ENCODE assay signal across 8 mouse cellular contexts in genomic region chr12:111412581-111413284, GRCm38 (mm10). TPM values are rescaled to one million over a fixed set of nuclear protein-coding genes. Genes with fewer than 3 reads are reported as not detected.
DNase-seq lines count a peak whose midpoint lies in the region; ATAC-seq and TF ChIP-seq lines count a peak whose summit lies in the region.

No protein-coding gene starts in this region.

- H3K36me3 ChIP-seq in lung, embryonic 14.5 days (ENCODE audit: insufficient read depth): no peaks in the 10 kb centered on the region
- no peaks in the 10 kb centered on the region for H3K36me3 ChIP-seq in heart, embryonic 14.5 days (ENCODE audit: control insufficient read depth, insufficient read depth, low read length)
- no peaks in the 10 kb centered on the region for H3K36me3 ChIP-seq in limb, embryonic 10.5 days
- H3K36me3 ChIP-seq in neural tube, embryonic 14.5 days (ENCODE audit: control insufficient read depth, insufficient read depth, low read length): no peaks in the 10 kb centered on the region

- 18% methylated on average over 12 of the region's 12 CpGs for WGBS in lung, embryonic 14.5 days
- 6% methylated on average over 12 of the region's 12 CpGs for WGBS in heart, embryonic 14.5 days
- WGBS in limb, embryonic 10.5 days: 14% methylated on average over 12 of the region's 12 CpGs
- 22% methylated on average over 12 of the region's 12 CpGs for WGBS in neural tube, embryonic 14.5 days

- H3K27ac ChIP-seq in lung, embryonic 14.5 days (ENCODE audit: low read depth): 0 out of 2 replicates have a peak overlapping the region, but pooled peaks have one; percentile 13
- H3K27ac ChIP-seq in heart, embryonic 14.5 days (replicated peaks in 1 of 2; ENCODE audit: control insufficient read depth in 1 of 2, insufficient read depth in 1 of 2, low read depth in 2 of 2, low read length in 2 of 2): peak overlapping the region; percentile 57 to 87
- peak overlapping the region; percentile 73 for H3K27ac ChIP-seq in limb, embryonic 10.5 days
- H3K27ac ChIP-seq in neural tube, embryonic 14.5 days (ENCODE audit: low read depth, low read length): no peak overlapping the region

- TF ChIP-seq CTCF in lung, embryonic 14.5 days (IDR thresholded peaks at IDR 0.05; ENCODE audit: low read depth): peak; percentile 35

- peak overlapping the region; percentile 19 for H3K4me3 ChIP-seq in lung, embryonic 14.5 days (ENCODE audit: low read depth, low read length)
- H3K4me3 ChIP-seq in heart, embryonic 14.5 days (ENCODE audit: control insufficient read depth in 1 of 2, insufficient read depth in 1 of 2, low read depth in 1 of 2, low read length in 2 of 2): peak overlapping the region; percentile 43 to 47
- peak overlapping the region; percentile 45 for H3K4me3 ChIP-seq in limb, embryonic 10.5 days
- H3K4me3 ChIP-seq in neural tube, embryonic 14.5 days (ENCODE audit: low read depth, low read length): peak overlapping the region; percentile 12; the same call in 1 of the 2 replicates

- H3K9ac ChIP-seq in lung, embryonic 14.5 days: peak overlapping the region; percentile 38; the same call in 1 of the 2 replicates
- H3K9ac ChIP-seq in heart, embryonic 14.5 days (ENCODE audit: low read length): peak overlapping the region; percentile 68
- no peak overlapping the region for H3K9ac ChIP-seq in neural tube, embryonic 14.5 days (replicated peaks; ENCODE audit: low read depth, low read length)

- H3K27me3 ChIP-seq in lung, embryonic 14.5 days (ENCODE audit: insufficient read depth, low read length): peaks cover 9% of the 10 kb centered on the region; the same call in 1 of the 2 replicates
- H3K27me3 ChIP-seq in heart, embryonic 14.5 days (ENCODE audit: control insufficient read depth, insufficient read depth, low read length): peaks cover 20% of the 10 kb centered on the region
- H3K27me3 ChIP-seq in limb, embryonic 10.5 days (ENCODE audit: low read depth, poor library complexity, severe bottlenecking): peaks cover 71% of the 10 kb centered on the region
- H3K27me3 ChIP-seq in neural tube, embryonic 14.5 days (ENCODE audit: control insufficient read depth, insufficient read depth, low read length): peaks cover 4% of the 10 kb centered on the region

- peak; percentile 41 for DNase-seq in lung, embryonic 14.5 days
- DNase-seq in lung, postnatal 14 days: no peak
- no peak for DNase-seq in limb, embryonic 10.5 days (ENCODE audit: low spot score)
- no peak for DNase-seq in embryo, embryonic 11 days
- no peak for DNase-seq in urinary bladder, postnatal 10 days (ENCODE audit: low spot score)
- no peak for DNase-seq in spleen, postnatal 4 days (ENCODE audit: low spot score in 2 of 2)

- peak; percentile 10; the same call in 1 of the 2 replicates for ATAC-seq in lung, embryonic 14.5 days (ENCODE audit: insufficient read depth)
- ATAC-seq in heart, embryonic 14.5 days (ENCODE audit: insufficient number of reproducible peaks, insufficient read depth, low FRiP score, low read depth): peak; percentile 41; the same call in 1 of the 2 replicates
- peak; percentile 5; the same call in 1 of the 2 replicates for ATAC-seq in neural tube, embryonic 14.5 days (ENCODE audit: low read depth)

- H3K4me1 ChIP-seq in lung, embryonic 14.5 days (ENCODE audit: insufficient read depth): peaks cover 11% of the 10 kb centered on the region
- peaks cover 25 to 35% of the 10 kb centered on the region in 2 experiments for H3K4me1 ChIP-seq in heart, embryonic 14.5 days (ENCODE audit: control insufficient read depth in 2 of 2, insufficient read depth in 2 of 2, low read length in 2 of 2)
- H3K4me1 ChIP-seq in limb, embryonic 10.5 days: peaks cover 41% of the 10 kb centered on the region
- peaks cover 5% of the 10 kb centered on the region; the same call in 1 of the 2 replicates for H3K4me1 ChIP-seq in neural tube, embryonic 14.5 days (ENCODE audit: control insufficient read depth, insufficient read depth, low read length)

- peak overlapping the region; percentile 67 for H3K4me2 ChIP-seq in lung, embryonic 14.5 days
- peak overlapping the region; percentile 77 for H3K4me2 ChIP-seq in heart, embryonic 14.5 days (ENCODE audit: low read length)
- peak overlapping the region; percentile 36 for H3K4me2 ChIP-seq in neural tube, embryonic 14.5 days (ENCODE audit: low read depth, low read length)

- H3K9me3 ChIP-seq in lung, embryonic 14.5 days (ENCODE audit: low read depth, low read length): no peaks in the 10 kb centered on the region
- no peaks in the 10 kb centered on the region for H3K9me3 ChIP-seq in heart, embryonic 14.5 days (ENCODE audit: control insufficient read depth, low read length)
- no peaks in the 10 kb centered on the region for H3K9me3 ChIP-seq in limb, embryonic 10.5 days (replicated peaks)
- H3K9me3 ChIP-seq in neural tube, embryonic 14.5 days (ENCODE audit: control insufficient read depth, low read length): no peaks in the 10 kb centered on the region

RNA-seq across cellular contexts. Expression of gene Exoc3l4, which starts 4.1 kb away (rescaled TPM):
- 10.3 and 10.7 TPM in 2 replicates for polyA plus RNA-seq in lung, embryonic 14.5 days (2014; fragmentation: Nextera tagmentation; extraction: Ambion mirVana)
- polyA plus RNA-seq in heart, embryonic 14.5 days (2014; fragmentation: Nextera tagmentation; extraction: Ambion mirVana): 8.1 and 9.4 TPM in 2 replicates
- polyA plus RNA-seq in limb, embryonic 10.5 days (2016; fragmentation: Nextera tagmentation; extraction: Ambion mirVana): 5.1 and 6.5 TPM in 2 replicates
- polyA plus RNA-seq in neural tube, embryonic 14.5 days (2014; fragmentation: Nextera tagmentation; extraction: Ambion mirVana): 1.2 and 2.0 TPM in 2 replicates

RNA-seq across cellular contexts. Expression of gene Lbhd2, which starts 6.1 kb away (rescaled TPM):
- 0.50 and 0.68 TPM in 2 replicates for polyA plus RNA-seq in lung, embryonic 14.5 days (2014; fragmentation: Nextera tagmentation; extraction: Ambion mirVana)
- 1.2 TPM in 1 of 2 replicates, not detected in the other for polyA plus RNA-seq in heart, embryonic 14.5 days (2014; fragmentation: Nextera tagmentation; extraction: Ambion mirVana)
- polyA plus RNA-seq in limb, embryonic 10.5 days (2016; fragmentation: Nextera tagmentation; extraction: Ambion mirVana): not detected in 2 replicates
- 0.43 and 1.5 TPM in 2 replicates for polyA plus RNA-seq in neural tube, embryonic 14.5 days (2014; fragmentation: Nextera tagmentation; extraction: Ambion mirVana)

RNA-seq across cellular contexts. Expression of gene Tnfaip2, which starts 29.5 kb away (rescaled TPM):
- 2.0 and 3.4 TPM in 2 replicates for polyA plus RNA-seq in lung, embryonic 14.5 days (2014; fragmentation: Nextera tagmentation; extraction: Ambion mirVana)
- 5.5 and 6.9 TPM in 2 replicates for polyA plus RNA-seq in heart, embryonic 14.5 days (2014; fragmentation: Nextera tagmentation; extraction: Ambion mirVana)
- 4.3 and 6.0 TPM in 2 replicates for polyA plus RNA-seq in limb, embryonic 10.5 days (2016; fragmentation: Nextera tagmentation; extraction: Ambion mirVana)
- polyA plus RNA-seq in neural tube, embryonic 14.5 days (2014; fragmentation: Nextera tagmentation; extraction: Ambion mirVana): 0.81 TPM in 1 of 2 replicates, not detected in the other

RNA-seq across cellular contexts. Expression of gene Cdc42bpb, which starts 35.2 kb away (rescaled TPM):
- polyA plus RNA-seq in lung, embryonic 14.5 days (2014; fragmentation: Nextera tagmentation; extraction: Ambion mirVana): 45.1 and 47.5 TPM in 2 replicates
- polyA plus RNA-seq in heart, embryonic 14.5 days (2014; fragmentation: Nextera tagmentation; extraction: Ambion mirVana): 27.0 and 28.9 TPM in 2 replicates
- 30.4 and 32.0 TPM in 2 replicates for polyA plus RNA-seq in limb, embryonic 10.5 days (2016; fragmentation: Nextera tagmentation; extraction: Ambion mirVana)
- polyA plus RNA-seq in neural tube, embryonic 14.5 days (2014; fragmentation: Nextera tagmentation; extraction: Ambion mirVana): 43.4 and 54.1 TPM in 2 replicates
